Mouse (Mus musculus) embryonic facial prominence, embryonic 11.5 days (tissue): ENCODE data around the gene Tnnt1. TPM values are rescaled to one million over a fixed set of nuclear protein-coding genes. Genes with fewer than 3 reads are reported as not detected.
A peak's percentile ranks its signal among the peaks of the same experiment; 100 is the strongest.
"Not testable (repeated sequence)": the region's sequence is repeated elsewhere in the genome, so short reads cannot be mapped to it uniquely, and the experiment has no call there.

Source experiments
- ATAC-seq: fragments of 200-750 bp; cut with Nextera tagmentation; replicated peaks from 2 replicates; pipeline ENCODE4 v1.8.0; 2017; ENCODE audit warnings: low read depth; ENCODE audit not compliant: insufficient number of reproducible peaks, low FRiP score, low TSS enrichment
- DNase-seq: peaks from one replicate; pipeline ENCODE4 v3.0.0-alpha.2; 2015; ENCODE audit warnings: low spot score
- H3K27ac ChIP-seq: fragments of 300-500 bp; sonication (generic); replicated peaks from 2 replicates; pipeline ENCODE4 v1.5.1; 2014; ENCODE audit warnings: mild to moderate bottlenecking, low read depth, low read length, control low read depth
- H3K27me3 ChIP-seq: fragments of 300-500 bp; sonication (generic); 2 replicates; pipeline ENCODE4 v1.6.1; 2014; ENCODE audit warnings: mild to moderate bottlenecking, low read length, moderate library complexity, mixed read lengths; ENCODE audit not compliant: control insufficient read depth, insufficient read depth
- H3K36me3 ChIP-seq: fragments of 300-500 bp; sonication (generic); replicated peaks from 2 replicates; pipeline ENCODE4 v1.6.1; 2014; ENCODE audit warnings: low read depth, mild to moderate bottlenecking, low read length, moderate library complexity, mixed read lengths; ENCODE audit not compliant: control insufficient read depth, insufficient read depth
- H3K4me1 ChIP-seq: fragments of 300-500 bp; sonication (generic); 2 replicates; pipeline ENCODE4 v1.6.1; 2014; ENCODE audit warnings: low read length, mixed read lengths; ENCODE audit not compliant: control insufficient read depth, insufficient read depth
- H3K4me2 ChIP-seq: fragments of 300-500 bp; sonication (generic); 2 replicates; pipeline ENCODE4 v1.6.1; 2014; ENCODE audit warnings: low read depth, mild to moderate bottlenecking, control low read depth, low read length, moderate library complexity
- H3K4me3 ChIP-seq: fragments of 300-500 bp; sonication (generic); 2 replicates; pipeline ENCODE4 v1.5.1; 2014; ENCODE audit warnings: low read depth, low read length, control low read depth
- H3K9ac ChIP-seq: fragments of 300-500 bp; sonication (generic); replicated peaks from 2 replicates; pipeline ENCODE4 v1.6.1; 2014; ENCODE audit warnings: mild to moderate bottlenecking, control low read depth, low read length
- H3K9me3 ChIP-seq: fragments of 300-500 bp; sonication (generic); replicated peaks from 2 replicates; pipeline ENCODE4 v1.6.1; 2016; ENCODE audit warnings: mild to moderate bottlenecking, low read length, inconsistent platforms, mixed read lengths; ENCODE audit not compliant: control insufficient read depth
- WGBS: fragments of 180-500 bp; shearing (Covaris S2); extraction: QIAGEN DNeasy Blood & Tissue Kit; methylation state at CpG from one replicate; pipeline ENCODE4 v1.1.7; 2014; 5-methylcytosine and 5-hydroxymethylcytosine counted together
- polyA plus RNA-seq: library from polyadenylated mRNA; unstranded; fragments of >200 nt; fragmentation: Nextera tagmentation; extraction: Ambion mirVana; gene quantifications from 2 replicates; pipeline ENCODE4 v1.2.1, GENCODE M21; 2014

Tnnt1 gene
- polyA plus RNA-seq, 1 experiment from 2014 or later = 61.5 TPM

DNA sequence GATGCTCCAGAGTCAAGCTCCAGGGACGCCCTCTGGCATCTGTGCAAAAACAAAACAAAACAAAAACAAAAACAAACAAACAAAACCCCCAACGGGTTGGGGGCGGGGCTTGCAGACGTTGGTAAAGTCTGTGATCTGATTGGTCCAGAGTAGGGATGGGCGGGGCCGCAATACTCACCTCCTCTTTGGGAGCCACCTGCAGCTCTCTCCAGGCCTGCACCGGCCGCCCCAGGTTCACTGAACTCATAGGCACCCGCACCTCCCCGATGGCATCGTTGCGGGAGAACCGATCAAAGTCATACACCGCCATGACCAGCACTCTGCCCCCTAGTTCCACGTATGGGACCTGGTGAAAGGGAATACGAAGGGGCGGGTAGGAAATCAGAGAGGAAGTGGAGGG, 25.8 kb upstream of the Tnnt1 start:
- H3K27me3 ChIP-seq = peaks cover 2% of the 10 kb centered on the region; the same call in 1 of the 2 replicates
- WGBS = 35% methylated on average over 17 of the region's 17 CpGs
- DNase-seq = no peak
- H3K36me3 ChIP-seq = no peaks in the 10 kb centered on the region
- H3K27ac ChIP-seq = no peak overlapping the region
- H3K9me3 ChIP-seq = no peaks in the 10 kb centered on the region
- no peaks in the 10 kb centered on the region; the same call in 1 of the 2 replicates for H3K4me1 ChIP-seq
- H3K9ac ChIP-seq = no peak overlapping the region
- no peak overlapping the region for H3K4me2 ChIP-seq
- no peak for ATAC-seq
- H3K4me3 ChIP-seq = no peak overlapping the region

GRCm38 (mm10) chr7:4541344-4541743, 25.2 kb upstream of the Tnnt1 start:
- Histone ChIP-seq H3K36me3 (no peaks in the 10 kb centered on the region), H3K27me3 (no peaks in the 10 kb centered on the region), H3K4me1 (no peaks in the 10 kb centered on the region; the same call in 1 of the 2 replicates), H3K4me3 (no peak overlapping the region), H3K27ac (no peak overlapping the region), H3K9ac (no peak overlapping the region), H3K4me2 (no peak overlapping the region), H3K9me3 (no peaks in the 10 kb centered on the region)
- WGBS = 62% methylated on average over 5 of the region's 5 CpGs
- DNase-seq (no peak), ATAC-seq (no peak)

GRCm38 (mm10) chr7:4539019-4539418, 22.8 kb upstream of the Tnnt1 start:
- Histone ChIP-seq H3K27me3 (no peaks in the 10 kb centered on the region), H3K27ac (no peak overlapping the region), H3K9ac (no peak overlapping the region), H3K4me2 (no peak overlapping the region), H3K4me3 (no peak overlapping the region), H3K4me1 (no peaks in the 10 kb centered on the region), H3K9me3 (no peaks in the 10 kb centered on the region), H3K36me3 (no peaks in the 10 kb centered on the region)
- ATAC-seq (no peak), DNase-seq (no peak)
- WGBS = 84% methylated on average over 2 of the region's 2 CpGs

GRCm38 (mm10) chr7:4537181-4537580, 21.0 kb upstream of the Tnnt1 start:
- ATAC-seq (no peak), DNase-seq (no peak)
- no peaks in the 10 kb centered on the region for H3K36me3 ChIP-seq
- H3K9me3 ChIP-seq = no peaks in the 10 kb centered on the region
- H3K9ac ChIP-seq = no peak overlapping the region
- H3K4me1 ChIP-seq = no peaks in the 10 kb centered on the region
- WGBS = 49% methylated on average over 4 of the region's 4 CpGs
- H3K27ac ChIP-seq = no peak overlapping the region
- H3K27me3 ChIP-seq = no peaks in the 10 kb centered on the region
- H3K4me2 ChIP-seq = no peak overlapping the region
- no peak overlapping the region for H3K4me3 ChIP-seq

DNA sequence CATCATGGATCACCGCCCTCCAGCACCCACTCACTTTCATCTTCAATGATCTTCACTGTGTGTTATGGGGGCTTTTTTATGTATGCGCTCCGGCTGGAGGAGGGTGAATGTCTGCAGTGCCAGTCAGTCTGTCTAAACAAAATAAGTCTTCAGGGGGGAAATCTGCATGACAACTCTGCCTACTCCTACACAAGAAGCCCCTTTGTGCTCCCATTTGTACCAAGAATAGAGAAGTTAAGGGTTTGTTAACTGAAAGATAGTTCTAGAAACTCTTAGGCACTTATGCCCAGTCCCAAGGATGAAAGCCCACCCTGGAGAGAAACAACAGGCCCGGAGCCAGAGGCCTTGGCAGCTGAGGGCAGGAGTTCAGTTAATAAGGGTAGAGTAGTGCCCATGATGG, 20.2 kb upstream of the Tnnt1 start:
- H3K4me3 ChIP-seq = no peak overlapping the region
- H3K9ac ChIP-seq = no peak overlapping the region
- H3K27me3 ChIP-seq = no peaks in the 10 kb centered on the region
- 84% methylated on average over 4 of the region's 4 CpGs for WGBS
- DNase-seq (no peak), ATAC-seq (no peak)
- no peaks in the 10 kb centered on the region for H3K36me3 ChIP-seq
- H3K27ac ChIP-seq = no peak overlapping the region
- H3K4me1 ChIP-seq = no peaks in the 10 kb centered on the region
- no peak overlapping the region for H3K4me2 ChIP-seq
- H3K9me3 ChIP-seq = no peaks in the 10 kb centered on the region

DNA sequence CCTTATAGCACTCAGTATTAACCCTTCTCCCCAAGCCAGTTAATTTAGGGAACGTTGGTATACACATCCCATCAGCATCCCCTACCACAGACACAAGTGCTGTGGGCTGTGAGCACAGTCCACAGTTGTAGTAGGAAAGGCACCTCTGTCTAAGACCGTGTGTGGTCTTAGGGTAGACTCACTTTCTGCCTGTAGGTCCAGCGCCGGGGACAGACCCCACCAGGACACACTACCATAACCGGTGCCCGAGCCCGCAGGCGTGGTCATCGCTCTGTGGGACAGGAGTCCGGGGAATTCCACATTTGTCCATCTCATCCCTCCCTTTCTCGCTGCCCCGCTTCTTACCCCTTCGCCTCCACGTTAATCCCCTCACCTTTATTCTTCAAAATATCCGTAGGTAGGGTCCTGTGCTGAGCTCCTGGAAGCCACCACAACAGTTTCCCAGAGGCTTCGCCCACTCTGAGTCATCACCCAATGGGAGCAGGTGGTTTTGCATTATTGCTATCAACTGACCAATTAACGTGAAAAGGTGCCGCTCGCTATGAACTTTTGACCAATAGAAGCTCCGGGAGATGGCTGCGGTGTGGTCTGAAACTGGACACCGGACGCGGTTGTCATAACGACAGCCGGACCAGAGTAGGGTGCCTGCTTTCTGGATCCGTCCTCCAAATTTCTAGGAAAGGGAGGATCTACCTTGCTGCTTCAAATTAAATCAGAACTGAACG, 16.0 kb upstream of the Tnnt1 start, which contains the start of gene Dnaaf3:
Dnaaf3 (minus strand) TSS at position 449 of the 725 bp plus-strand sequence.
- H3K9ac ChIP-seq = peak within 1 kb of the TSS; percentile 25; the same call in 1 of the 2 replicates
- no peak within 1 kb of the TSS for H3K27ac ChIP-seq
- H3K4me1 ChIP-seq = no peaks in the 10 kb centered on the region
- H3K27me3 ChIP-seq = no peaks in the 10 kb centered on the region
- no peaks in the 10 kb centered on the region for H3K9me3 ChIP-seq
- H3K4me3 ChIP-seq = peak within 1 kb of the TSS; percentile 33
- DNase-seq (peak; percentile 92), ATAC-seq (peak; percentile 89)
- 3% methylated on average over 28 of the region's 28 CpGs for WGBS
- no peaks in the 10 kb centered on the region for H3K36me3 ChIP-seq
- peak within 1 kb of the TSS; percentile 51 for H3K4me2 ChIP-seq

- H3K9ac ChIP-seq, H3K4me2 ChIP-seq, H3K36me3 ChIP-seq, H3K27ac ChIP-seq, H3K27me3 ChIP-seq, ATAC-seq, H3K9me3 ChIP-seq, DNase-seq, H3K4me3 ChIP-seq, H3K4me1 ChIP-seq: not testable (repeated sequence)
- WGBS = 44% methylated on average over 8 of the region's 8 CpGs
Observed at GRCm38 (mm10) chr7:4530166-4530565, 14.0 kb upstream of the Tnnt1 start.

DNA sequence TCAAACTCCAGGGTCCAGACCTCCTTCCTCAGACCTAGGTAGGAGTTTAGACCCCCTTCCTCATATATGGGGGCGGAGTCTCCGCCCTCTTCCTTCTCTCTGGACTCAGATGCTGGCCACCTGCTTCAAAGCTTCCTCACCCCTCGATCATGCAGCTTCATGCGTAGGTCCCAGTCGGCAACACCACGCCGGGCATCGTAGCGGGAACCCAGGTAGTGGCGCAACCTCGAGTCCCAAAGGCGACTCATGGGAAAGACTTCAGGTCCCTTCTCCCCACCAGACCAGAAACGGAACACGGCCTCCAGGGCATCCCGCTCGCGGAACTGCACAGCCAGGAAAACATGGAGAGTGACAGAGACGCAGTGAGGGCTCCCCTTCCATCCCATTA, 11.1 kb upstream of the Tnnt1 start:
- peak overlapping the region; percentile 56 for H3K4me2 ChIP-seq
- H3K4me3 ChIP-seq = no peak overlapping the region
- ATAC-seq (0 out of 2 replicates have a peak, but pooled peaks have one; percentile 2), DNase-seq (no peak)
- no peaks in the 10 kb centered on the region for H3K36me3 ChIP-seq
- WGBS = 49% methylated on average over 18 of the region's 18 CpGs
- no peaks in the 10 kb centered on the region for H3K9me3 ChIP-seq
- no peaks in the 10 kb centered on the region for H3K4me1 ChIP-seq
- no peak overlapping the region for H3K9ac ChIP-seq
- H3K27me3 ChIP-seq = no peaks in the 10 kb centered on the region
- no peak overlapping the region for H3K27ac ChIP-seq
